Mouse (Mus musculus) induced T-regulatory cell, adult 2 months (primary cell): ENCODE data around the gene Olfr371.

Experiments used
- DNase-seq: peaks from one replicate; pipeline ENCODE4 v3.0.0-alpha.2; 2012; ENCODE audit warnings: low read depth

The Olfr371 gene

GRCm38 (mm10) chr8:85225688-85226087 lies at the start of gene Olfr371:
Gene Olfr371, plus strand, starts transcription at chr8:85225988.
- no peak for DNase-seq

- no peak for DNase-seq
These were observed 33.4 kb upstream of the Olfr371 start for GRCm38 (mm10) chr8:85192346-85192745.

- no peak for DNase-seq
These were observed 5.6 kb upstream of the Olfr371 start for GRCm38 (mm10) chr8:85220220-85220619.

GRCm38 (mm10) chr8:85220992-85221391 lies 4.8 kb upstream of the Olfr371 start:
- no peak for DNase-seq

- DNase-seq = no peak
These were observed 1.5 kb downstream of the Olfr371 start for GRCm38 (mm10) chr8:85227297-85227696.
